In the genomic region with DNA sequence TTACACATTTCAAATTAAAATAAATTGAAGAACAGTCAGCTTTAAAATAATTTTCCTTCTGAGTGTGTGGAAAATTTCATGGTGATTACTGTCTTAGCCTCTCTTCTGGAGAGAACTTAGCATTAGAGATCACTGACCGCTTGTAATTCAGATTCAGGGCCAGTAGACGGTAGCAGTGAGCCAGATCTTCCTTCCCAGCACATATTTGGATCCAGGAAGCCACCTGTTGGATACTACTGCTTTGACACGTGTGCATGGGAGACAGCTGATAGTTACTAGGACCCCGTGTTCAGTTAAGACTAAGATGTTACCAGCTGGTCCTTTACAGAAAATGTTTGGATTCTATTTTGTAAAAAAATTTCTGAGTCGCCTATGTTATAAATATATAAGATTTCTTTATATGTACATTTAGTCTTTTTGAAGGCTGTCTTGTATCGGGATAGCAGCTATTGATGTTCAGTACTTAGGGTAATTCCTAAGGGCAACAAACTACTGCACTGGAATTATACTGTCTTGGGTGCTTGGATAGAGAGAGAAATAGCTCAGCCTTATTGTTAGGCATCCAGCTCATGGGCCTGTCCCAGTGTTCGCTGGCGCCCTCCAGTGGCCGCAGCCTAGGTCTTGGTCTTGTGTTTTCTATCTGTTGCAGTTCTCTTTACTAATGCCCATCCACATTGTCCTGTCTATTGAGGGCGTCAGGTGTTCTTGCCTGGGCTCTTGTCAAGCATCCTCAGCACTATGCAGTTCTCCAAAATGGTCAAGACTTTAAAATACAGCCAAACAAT, we compare ENCODE assay signal across 8 mouse cellular contexts.
DNase-seq lines count a peak whose midpoint lies in the region; ATAC-seq lines count a peak whose summit lies in the region.

No protein-coding gene starts in this region.

- no peak overlapping the region for H3K4me3 ChIP-seq in kidney, embryonic 14.5 days (ENCODE audit: low read length)

- no peak overlapping the region for H3K4me2 ChIP-seq in kidney, embryonic 14.5 days (replicated peaks; ENCODE audit: low read depth, low read length)

- peaks cover 63% of the 10 kb centered on the region for H3K36me3 ChIP-seq in kidney, embryonic 14.5 days (ENCODE audit: control insufficient read depth, insufficient read depth, low read length)
- peaks cover 26% of the 10 kb centered on the region for H3K36me3 ChIP-seq in splenic B cell, adult 2 months (ENCODE audit: control insufficient read depth, insufficient read depth, low read length, poor library complexity, severe bottlenecking)

- no peaks in the 10 kb centered on the region for H3K9me3 ChIP-seq in kidney, embryonic 14.5 days (ENCODE audit: control insufficient read depth, low read length)

- peak; percentile 94 for ATAC-seq in granulocyte monocyte progenitor cell, adult 5-6 weeks (replicated peaks; ENCODE audit: poor library complexity, severe bottlenecking)
- peak; percentile 76; the same call in 1 of the 2 replicates for ATAC-seq in kidney, embryonic 14.5 days (ENCODE audit: low FRiP score, low TSS enrichment)
- ATAC-seq in monocyte, adult 5-6 weeks (replicated peaks; ENCODE audit: insufficient number of reproducible peaks, low FRiP score, low TSS enrichment, poor library complexity, severe bottlenecking) = peak; percentile 73

- DNase-seq in 416B (ENCODE audit: low read depth) (peak; percentile 84), liver (peak; percentile 87)
- DNase-seq in adrenal gland, adult 2 months = peak; percentile 82
- DNase-seq in embryo, embryonic 9.5 days (ENCODE audit: extremely low spot score) = peak; percentile 74
- peak; percentile 90 for DNase-seq in splenic B cell, adult 2 months (ENCODE audit: low read depth, low spot score)

- H3K27ac ChIP-seq in kidney, embryonic 14.5 days (ENCODE audit: low read depth, low read length) = no peak overlapping the region

- H3K27me3 ChIP-seq in kidney, embryonic 14.5 days (ENCODE audit: control insufficient read depth, insufficient read depth, low read length) = no peaks in the 10 kb centered on the region
- no peaks in the 10 kb centered on the region; the same call in 1 of the 2 replicates for H3K27me3 ChIP-seq in splenic B cell, adult 2 months (ENCODE audit: control insufficient read depth, insufficient read depth, low read length, poor library complexity, severe bottlenecking)

- no peaks in the 10 kb centered on the region for H3K4me1 ChIP-seq in kidney, embryonic 14.5 days (ENCODE audit: control insufficient read depth, insufficient read depth, low read length)

- 45% methylated on average over 10 of the region's 10 CpGs for WGBS in kidney, embryonic 14.5 days

- no peak overlapping the region for H3K9ac ChIP-seq in kidney, embryonic 14.5 days (ENCODE audit: low read depth, low read length)
